Mouse (Mus musculus) intestine, embryonic 16.5 days (tissue): Measurements from ENCODE around the gene Nat14. TPM values are rescaled to one million over a fixed set of nuclear protein-coding genes. Genes with fewer than 3 reads are reported as not detected.

Experiments used
- polyA plus RNA-seq: library from polyadenylated mRNA; unstranded; fragments of >200 nt; fragmentation: Nextera tagmentation; extraction: Ambion mirVana; gene quantifications from 2 replicates; pipeline ENCODE4 v1.2.1, GENCODE M21; 2015

Nat14 gene
- polyA plus RNA-seq, 1 experiment from 2014 or later: 3.6 TPM

Other genes with a start within 250 kb of the Nat14 start
- gene Hspbp1, start 237.0 kb upstream of the Nat14 start, polyA plus RNA-seq: 84.9 and 95.4 TPM in 2 replicates
- gene Brsk1, start 231.4 kb upstream of the Nat14 start, polyA plus RNA-seq: 0.86 and 1.4 TPM in 2 replicates
- gene Tmem150b, start 196.8 kb upstream of the Nat14 start, polyA plus RNA-seq: 4.4 and 5.4 TPM in 2 replicates
- 66.7 and 76.0 TPM in 2 replicates for gene Kmt5c, start 181.9 kb upstream of the Nat14 start, polyA plus RNA-seq
- gene Cox6b2, start 168.9 kb upstream of the Nat14 start, polyA plus RNA-seq: 38.1 and 50.6 TPM in 2 replicates
- not detected in 2 replicates for gene Fam71e2, start 150.7 kb upstream of the Nat14 start, polyA plus RNA-seq
- 0.09 TPM in 1 of 2 replicates, not detected in the other for gene Il11, start 139.2 kb upstream of the Nat14 start, polyA plus RNA-seq
- gene Tmem190, start 139.1 kb upstream of the Nat14 start, polyA plus RNA-seq: 0.75 and 1.0 TPM in 2 replicates
- 32.8 and 35.9 TPM in 2 replicates for gene Tmem238, start 132.4 kb upstream of the Nat14 start, polyA plus RNA-seq
- gene Rpl28, start 129.2 kb upstream of the Nat14 start, polyA plus RNA-seq: 320 and 345 TPM in 2 replicates
- 238 and 256 TPM in 2 replicates for gene Ube2s, start 109.4 kb upstream of the Nat14 start, polyA plus RNA-seq
- 0.12 and 0.15 TPM in 2 replicates for gene Shisa7, start 77.3 kb upstream of the Nat14 start, polyA plus RNA-seq
- gene Isoc2b, start 51.8 kb upstream of the Nat14 start, polyA plus RNA-seq: 17.8 and 22.9 TPM in 2 replicates
- 1.4 TPM in 2 replicates for gene Isoc2a, start 44.9 kb upstream of the Nat14 start, polyA plus RNA-seq
- not detected in 2 replicates for gene Gm36210, start 15.5 kb upstream of the Nat14 start, polyA plus RNA-seq
- 2.7 TPM in 2 replicates for gene Zfp628, start 6.8 kb upstream of the Nat14 start, polyA plus RNA-seq
- 3.6 and 3.7 TPM in 2 replicates for gene Ssc5d, start 3.8 kb downstream of the Nat14 start, polyA plus RNA-seq
- gene Sbk2, start 42.4 kb downstream of the Nat14 start, polyA plus RNA-seq: 0.56 and 0.58 TPM in 2 replicates
- gene Sbk3, start 49.1 kb downstream of the Nat14 start, polyA plus RNA-seq: not detected in 2 replicates
- 20.3 and 21.7 TPM in 2 replicates for gene Zfp579, start 74.1 kb downstream of the Nat14 start, polyA plus RNA-seq
- gene Zfp524, start 92.4 kb downstream of the Nat14 start, polyA plus RNA-seq: 24.3 and 27.3 TPM in 2 replicates
- 25.4 and 27.1 TPM in 2 replicates for gene Fiz1, start 92.7 kb downstream of the Nat14 start, polyA plus RNA-seq
- gene Gm44973, start 93.5 kb downstream of the Nat14 start, polyA plus RNA-seq: 3.6 and 4.7 TPM in 2 replicates
- gene Zfp865, start 98.3 kb downstream of the Nat14 start, polyA plus RNA-seq: 3.5 and 4.0 TPM in 2 replicates
- 10.1 and 13.7 TPM in 2 replicates for gene Ccdc106, start 98.5 kb downstream of the Nat14 start, polyA plus RNA-seq
- not detected in 2 replicates for gene 4632433K11Rik, start 112.1 kb downstream of the Nat14 start, polyA plus RNA-seq
- 7.9 and 8.0 TPM in 2 replicates for gene Zfp784, start 116.4 kb downstream of the Nat14 start, polyA plus RNA-seq
- 18.2 and 20.2 TPM in 2 replicates for gene Zfp580, start 129.5 kb downstream of the Nat14 start, polyA plus RNA-seq
- gene U2af2, start 140.1 kb downstream of the Nat14 start, polyA plus RNA-seq: 107 and 112 TPM in 2 replicates
- 75.0 and 87.4 TPM in 2 replicates for gene Epn1, start 158.2 kb downstream of the Nat14 start, polyA plus RNA-seq
- not detected in 2 replicates for gene Rfpl4, start 194.9 kb downstream of the Nat14 start, polyA plus RNA-seq
- 0.67 and 0.80 TPM in 2 replicates for gene Rasl2-9, start 203.9 kb downstream of the Nat14 start, polyA plus RNA-seq
- gene Vmn1r55, start 227.6 kb downstream of the Nat14 start, polyA plus RNA-seq: not detected in 2 replicates